Mouse (Mus musculus) liver, embryonic 13.5 days (tissue): ENCODE data around the gene Arhgap1. TPM values are rescaled to one million over a fixed set of nuclear protein-coding genes. Genes with fewer than 3 reads are reported as not detected.

ENCODE experiments used
- ATAC-seq: fragments of 200-750 bp; cut with Nextera tagmentation; 2 replicates; pipeline ENCODE4 v1.8.0; 2017; ENCODE audit warnings: low read depth, mild to moderate bottlenecking, moderate number of reproducible peaks, moderate library complexity
- DNase-seq: peaks from one replicate; pipeline ENCODE4 v3.0.0; 2022
- H3K27ac ChIP-seq: fragments of 300-500 bp; sonication (generic); 2 replicates; pipeline ENCODE4 v1.5.1; 2015; ENCODE audit warnings: moderate library complexity, mild to moderate bottlenecking, inconsistent platforms
- H3K27me3 ChIP-seq: fragments of 300-500 bp; sonication (generic); 2 replicates; pipeline ENCODE4 v1.6.1; 2015; ENCODE audit warnings: mild to moderate bottlenecking, inconsistent platforms
- H3K36me3 ChIP-seq: fragments of 300-500 bp; sonication (generic); 2 replicates; pipeline ENCODE4 v1.6.1; 2015; ENCODE audit warnings: mild to moderate bottlenecking, inconsistent platforms
- H3K4me1 ChIP-seq: fragments of 300-500 bp; sonication (generic); replicated peaks from 2 replicates; pipeline ENCODE4 v1.6.1; 2015; ENCODE audit warnings: inconsistent platforms
- H3K4me2 ChIP-seq: fragments of 300-500 bp; sonication (generic); 2 replicates; pipeline ENCODE4 v1.6.1; 2015; ENCODE audit warnings: inconsistent platforms, mild to moderate bottlenecking, moderate library complexity
- H3K4me3 ChIP-seq: fragments of 300-500 bp; sonication (generic); replicated peaks from 2 replicates; pipeline ENCODE4 v1.5.1; 2015; ENCODE audit warnings: mild to moderate bottlenecking, inconsistent platforms
- H3K9ac ChIP-seq: fragments of 300-500 bp; sonication (generic); 2 replicates; pipeline ENCODE4 v1.6.1; 2015; ENCODE audit warnings: mild to moderate bottlenecking, inconsistent platforms
- H3K9me3 ChIP-seq: fragments of 300-500 bp; sonication (generic); replicated peaks from 2 replicates; pipeline ENCODE4 v1.6.1; 2016; ENCODE audit warnings: inconsistent platforms
- WGBS: fragments of 180-500 bp; shearing (Covaris S2); methylation state at CpG from one replicate; pipeline ENCODE4 v1.1.7; 2015; ENCODE audit not compliant: insufficient replicate concordance; 5-methylcytosine and 5-hydroxymethylcytosine counted together
- polyA plus RNA-seq: library from polyadenylated mRNA; unstranded; fragments of >200 nt; fragmentation: Nextera tagmentation; extraction: Ambion mirVana; gene quantifications from 2 replicates; pipeline ENCODE4 v1.2.1, GENCODE M21; 2015

Arhgap1 gene
- polyA plus RNA-seq, 1 experiment from 2014 or later, result 42.3 TPM

DNA sequence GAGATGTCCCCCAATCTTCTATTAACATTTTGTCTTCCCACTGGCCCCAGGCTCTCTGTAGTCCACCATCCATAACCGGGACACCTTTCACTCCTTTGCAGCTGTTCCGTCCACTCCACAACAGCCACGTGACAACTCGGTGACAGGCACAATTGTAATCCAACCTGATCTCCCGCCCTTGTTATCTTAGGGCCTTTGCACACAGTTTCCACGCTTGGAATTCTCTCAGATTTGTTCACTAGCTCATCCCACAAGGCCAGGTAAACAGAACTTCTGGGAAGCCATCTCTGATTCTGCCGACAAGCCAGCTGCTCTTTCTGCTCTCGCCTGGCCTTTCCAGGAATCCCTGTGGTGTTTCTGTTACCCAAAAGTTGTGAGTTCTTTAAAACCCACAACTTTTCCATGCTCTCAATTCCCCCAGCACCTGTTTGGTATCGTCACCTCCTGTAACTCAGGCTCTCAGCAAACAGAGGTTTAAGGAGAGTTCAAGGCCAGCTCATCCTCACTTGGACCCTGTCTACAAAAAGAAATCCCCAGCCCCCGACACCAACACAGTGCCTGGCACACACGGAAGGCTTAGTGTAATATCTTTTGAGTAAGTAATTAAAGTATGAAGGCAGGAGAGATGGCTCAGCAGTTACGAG, 16.2 kb upstream of the Arhgap1 start:
- no peak overlapping the region for H3K9ac ChIP-seq
- H3K36me3 ChIP-seq, result peaks cover 2% of the 10 kb centered on the region; the same call in 1 of the 2 replicates
- ATAC-seq (no peak), DNase-seq (no peak)
- H3K4me1 ChIP-seq, result peaks cover 50% of the 10 kb centered on the region
- H3K4me2 ChIP-seq, result peak overlapping the region; percentile 56
- H3K27ac ChIP-seq, result 0 out of 2 replicates have a peak overlapping the region, but pooled peaks have one; percentile 1
- WGBS, result 62% methylated on average over 12 of the region's 12 CpGs
- no peaks in the 10 kb centered on the region for H3K27me3 ChIP-seq
- peak overlapping the region; percentile 12; the same call in 1 of the 2 replicates for H3K4me3 ChIP-seq
- no peaks in the 10 kb centered on the region for H3K9me3 ChIP-seq

DNA sequence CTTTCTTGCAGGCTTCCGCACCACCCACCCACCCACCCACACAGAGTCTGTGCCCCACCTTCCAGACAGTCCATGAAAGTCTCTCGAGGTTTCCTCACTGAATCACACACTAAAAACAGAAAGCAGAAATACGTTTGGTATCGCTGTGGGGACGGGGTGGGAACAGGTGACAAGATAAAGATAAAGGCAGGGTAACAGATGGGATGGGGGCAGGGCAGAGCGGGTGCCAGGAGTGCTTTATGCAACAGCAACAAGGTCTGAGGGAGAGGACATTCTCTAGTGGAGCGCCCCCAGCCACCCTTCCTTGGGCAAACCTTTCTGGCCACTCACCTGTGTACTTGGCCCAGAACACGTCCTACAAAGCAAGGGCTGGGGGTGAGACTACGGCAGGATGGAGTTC, 14.8 kb upstream of the Arhgap1 start:
- H3K9ac ChIP-seq, result peak overlapping the region; percentile 67
- peaks cover 55% of the 10 kb centered on the region for H3K4me1 ChIP-seq
- H3K4me2 ChIP-seq, result peak overlapping the region; percentile 56
- peaks cover 2% of the 10 kb centered on the region; the same call in 1 of the 2 replicates for H3K36me3 ChIP-seq
- DNase-seq (peak; percentile 66), ATAC-seq (peak; percentile 70)
- 27% methylated on average over 9 of the region's 9 CpGs for WGBS
- peak overlapping the region; percentile 49 for H3K4me3 ChIP-seq
- no peaks in the 10 kb centered on the region for H3K9me3 ChIP-seq
- no peaks in the 10 kb centered on the region for H3K27me3 ChIP-seq
- H3K27ac ChIP-seq, result peak overlapping the region; percentile 74

DNA sequence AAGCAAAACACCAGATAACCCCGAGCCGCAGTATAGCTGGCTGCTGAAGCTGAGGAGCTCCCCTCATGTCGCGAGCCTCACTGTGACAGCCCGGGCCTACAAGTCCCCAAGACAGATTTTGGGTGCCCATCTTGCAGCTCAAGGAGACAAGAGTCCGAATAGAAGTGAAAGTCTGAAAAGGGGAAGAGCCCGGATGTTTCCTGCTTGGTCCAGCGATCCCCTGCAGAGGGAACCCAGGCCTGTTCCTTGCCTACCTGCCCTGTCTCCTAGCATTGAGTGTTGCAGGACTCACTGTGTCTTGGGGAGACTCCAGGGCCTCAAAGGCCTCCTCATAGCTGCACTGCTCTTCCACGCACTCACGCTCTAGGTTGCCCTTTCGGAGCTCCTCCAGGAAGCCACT, 14.2 kb upstream of the Arhgap1 start:
- H3K27me3 ChIP-seq, result no peaks in the 10 kb centered on the region
- DNase-seq, result no peak
- WGBS, result 64% methylated on average over 11 of the region's 11 CpGs
- ATAC-seq, result no peak
- peaks cover 61% of the 10 kb centered on the region for H3K4me1 ChIP-seq
- peak overlapping the region; percentile 49 for H3K4me3 ChIP-seq
- H3K36me3 ChIP-seq, result peaks cover 2% of the 10 kb centered on the region; the same call in 1 of the 2 replicates
- H3K9me3 ChIP-seq, result no peaks in the 10 kb centered on the region
- peak overlapping the region; percentile 74 for H3K27ac ChIP-seq
- H3K9ac ChIP-seq, result peak overlapping the region; percentile 67
- peak overlapping the region; percentile 56 for H3K4me2 ChIP-seq

DNA sequence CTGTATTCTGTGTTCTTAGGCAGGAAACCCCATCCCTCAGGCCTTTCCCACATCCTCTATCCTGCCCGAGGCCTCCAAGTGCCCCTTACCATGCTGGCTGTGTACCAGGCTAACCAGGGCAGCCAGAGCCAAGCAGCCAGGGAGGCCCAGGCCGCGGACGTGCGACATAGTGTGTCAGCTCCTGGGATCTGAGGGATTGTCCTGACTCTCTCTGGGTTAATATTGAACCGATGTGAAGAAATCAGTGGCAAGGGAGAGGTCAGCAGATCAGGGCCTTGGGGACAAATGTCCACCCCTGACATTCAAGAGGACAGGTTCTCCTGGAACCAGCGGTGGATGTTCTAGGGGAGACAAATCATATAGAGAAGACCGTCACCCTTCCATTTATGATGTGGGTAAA, 13.4 kb upstream of the Arhgap1 start, which contains the start of gene F2:
TSS of gene F2 (minus strand) at position 186 of the 400 bp plus-strand sequence.
- no peaks in the 10 kb centered on the region for H3K9me3 ChIP-seq
- WGBS, result 68% methylated on average over 8 of the region's 8 CpGs
- H3K36me3 ChIP-seq, result peaks cover 2% of the 10 kb centered on the region; the same call in 1 of the 2 replicates
- ATAC-seq (peak; percentile 32), DNase-seq (no peak)
- peak within 1 kb of the TSS; percentile 49 for H3K4me3 ChIP-seq
- peak within 1 kb of the TSS; percentile 56 for H3K4me2 ChIP-seq
- peak within 1 kb of the TSS; percentile 74 for H3K27ac ChIP-seq
- peak within 1 kb of the TSS; percentile 67 for H3K9ac ChIP-seq
- peaks cover 64% of the 10 kb centered on the region for H3K4me1 ChIP-seq
- H3K27me3 ChIP-seq, result no peaks in the 10 kb centered on the region

- H3K4me2 ChIP-seq, result peak overlapping the region; percentile 43
- ATAC-seq (peak; percentile 56), DNase-seq (no peak)
- 56% methylated on average over 5 of the region's 5 CpGs for WGBS
- peak overlapping the region; percentile 74 for H3K27ac ChIP-seq
- H3K36me3 ChIP-seq, result peaks cover 2% of the 10 kb centered on the region; the same call in 1 of the 2 replicates
- H3K27me3 ChIP-seq, result no peaks in the 10 kb centered on the region
- H3K4me1 ChIP-seq, result peaks cover 66% of the 10 kb centered on the region
- peak overlapping the region; percentile 10; the same call in 1 of the 2 replicates for H3K4me3 ChIP-seq
- H3K9ac ChIP-seq, result 0 out of 2 replicates have a peak overlapping the region, but pooled peaks have one; percentile 31
- no peaks in the 10 kb centered on the region for H3K9me3 ChIP-seq
Measured at GRCm38 (mm10) chr2:91636727-91637338, 12.8 kb upstream of the Arhgap1 start.

DNA sequence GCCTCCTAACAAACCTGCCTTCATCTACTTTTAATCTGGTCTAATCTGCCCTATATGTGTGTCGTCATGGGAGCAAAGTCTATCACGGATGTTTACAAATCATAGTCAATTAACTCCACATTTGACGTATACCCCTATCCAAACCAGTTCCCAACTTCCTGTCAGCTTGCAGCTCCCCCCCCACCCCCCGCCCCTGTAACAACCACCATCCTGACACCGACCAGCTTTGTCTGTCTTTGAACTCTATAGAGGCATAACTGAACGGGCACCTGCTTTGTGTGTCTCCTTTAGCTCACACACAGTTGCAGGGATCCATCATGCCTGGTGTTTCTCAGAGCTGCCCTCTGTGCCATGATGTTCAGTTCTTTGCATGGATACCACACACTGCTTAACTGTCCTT, 10.7 kb upstream of the Arhgap1 start:
- Histone ChIP-seq H3K4me1 (peaks cover 70% of the 10 kb centered on the region), H3K36me3 (peaks cover 9% of the 10 kb centered on the region), H3K27ac (no peak overlapping the region), H3K9ac (no peak overlapping the region), H3K27me3 (no peaks in the 10 kb centered on the region), H3K9me3 (no peaks in the 10 kb centered on the region), H3K4me3 (no peak overlapping the region), H3K4me2 (no peak overlapping the region)
- DNase-seq (no peak), ATAC-seq (no peak)
- WGBS, result 61% methylated on average over 6 of the region's 6 CpGs

GRCm38 (mm10) chr2:91642825-91643415, 6.7 kb upstream of the Arhgap1 start:
- H3K4me3 ChIP-seq, result no peak overlapping the region
- no peaks in the 10 kb centered on the region for H3K9me3 ChIP-seq
- H3K4me2 ChIP-seq, result peak overlapping the region; percentile 49
- H3K36me3 ChIP-seq, result peaks cover 49% of the 10 kb centered on the region
- peak overlapping the region; percentile 51 for H3K9ac ChIP-seq
- DNase-seq (peak; percentile 52), ATAC-seq (peak; percentile 86)
- 44% methylated on average over 2 of the region's 2 CpGs for WGBS
- peak overlapping the region; percentile 82 for H3K27ac ChIP-seq
- peaks cover 51% of the 10 kb centered on the region for H3K4me1 ChIP-seq
- H3K27me3 ChIP-seq, result no peaks in the 10 kb centered on the region

- H3K36me3 ChIP-seq, result peaks cover 54% of the 10 kb centered on the region
- H3K4me2 ChIP-seq, result no peak overlapping the region
- no peak overlapping the region for H3K9ac ChIP-seq
- H3K27me3 ChIP-seq, result no peaks in the 10 kb centered on the region
- peak overlapping the region; percentile 82 for H3K27ac ChIP-seq
- peaks cover 58% of the 10 kb centered on the region for H3K4me1 ChIP-seq
- WGBS, result 91% methylated on average over 11 of the region's 11 CpGs
- no peaks in the 10 kb centered on the region for H3K9me3 ChIP-seq
- no peak overlapping the region for H3K4me3 ChIP-seq
- DNase-seq, result no peak
- no peak for ATAC-seq
Measured at GRCm38 (mm10) chr2:91644021-91644420, 5.6 kb upstream of the Arhgap1 start.

GRCm38 (mm10) chr2:91645354-91645753, 4.3 kb upstream of the Arhgap1 start:
- ATAC-seq, result no peak
- H3K9me3 ChIP-seq, result no peaks in the 10 kb centered on the region
- no peak overlapping the region for H3K4me2 ChIP-seq
- DNase-seq, result no peak
- no peak overlapping the region for H3K27ac ChIP-seq
- peaks cover 55% of the 10 kb centered on the region for H3K4me1 ChIP-seq
- 91% methylated on average over 15 of the region's 15 CpGs for WGBS
- H3K27me3 ChIP-seq, result no peaks in the 10 kb centered on the region
- H3K36me3 ChIP-seq, result peaks cover 54% of the 10 kb centered on the region
- H3K4me3 ChIP-seq, result no peak overlapping the region
- no peak overlapping the region for H3K9ac ChIP-seq

- H3K9ac ChIP-seq, result no peak overlapping the region
- no peak for ATAC-seq
Measured at GRCm38 (mm10) chr2:91645811-91646210, 3.8 kb upstream of the Arhgap1 start.

DNA sequence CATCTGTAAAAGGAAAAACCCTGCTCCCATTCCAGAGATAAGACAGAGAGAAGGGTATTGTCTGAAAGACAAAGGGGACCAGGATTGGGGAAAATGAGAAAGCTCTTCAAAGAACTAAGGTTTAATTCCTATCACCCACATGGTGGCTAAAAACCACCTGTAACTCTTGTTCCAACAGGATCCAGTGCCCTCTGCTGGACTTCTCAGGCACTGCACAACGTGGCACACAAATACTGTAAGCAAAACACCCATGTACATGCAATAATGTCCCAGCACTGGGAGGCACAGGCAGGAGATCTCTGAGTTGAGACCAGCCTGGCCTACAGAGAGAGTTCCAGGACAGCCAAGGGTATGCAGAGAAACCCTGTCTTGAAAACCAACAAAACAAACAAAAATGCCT, 2.9 kb upstream of the Arhgap1 start:
- peak; percentile 40 for DNase-seq
- Histone ChIP-seq H3K4me1 (peaks cover 62% of the 10 kb centered on the region), H3K4me2 (no peak overlapping the region), H3K27me3 (no peaks in the 10 kb centered on the region), H3K27ac (no peak overlapping the region), H3K4me3 (no peak overlapping the region), H3K36me3 (peaks cover 54% of the 10 kb centered on the region), H3K9me3 (no peaks in the 10 kb centered on the region), H3K9ac (no peak overlapping the region)
- 11% methylated on average over 1 of the region's 1 CpGs for WGBS
- ATAC-seq, result no peak

More at GRCm38 (mm10) chr2:91645811-91646210, 3.8 kb upstream of the Arhgap1 start:
- WGBS, result 87% methylated on average over 11 of the region's 11 CpGs
- peaks cover 54% of the 10 kb centered on the region for H3K36me3 ChIP-seq
- no peak overlapping the region for H3K4me2 ChIP-seq
- no peak overlapping the region for H3K4me3 ChIP-seq
- H3K9me3 ChIP-seq, result no peaks in the 10 kb centered on the region
- H3K27me3 ChIP-seq, result no peaks in the 10 kb centered on the region
- H3K4me1 ChIP-seq, result peaks cover 55% of the 10 kb centered on the region
- DNase-seq, result no peak
- no peak overlapping the region for H3K27ac ChIP-seq
